Mouse (Mus musculus) liver, postnatal 0 days (tissue): ENCODE measurements around the gene Zfp442. TPM values are rescaled to one million over a fixed set of nuclear protein-coding genes. Genes with fewer than 3 reads are reported as not detected.
A peak's percentile ranks its signal among the peaks of the same experiment; 100 is the strongest.
"Not testable (repeated sequence)": the region's sequence is repeated elsewhere in the genome, so short reads cannot be mapped to it uniquely, and the experiment has no call there.

Experiments
- ATAC-seq: fragments of 200-750 bp; cut with Nextera tagmentation; 2 replicates; pipeline ENCODE4 v1.8.0; 2017; ENCODE audit warnings: mild to moderate bottlenecking, moderate library complexity
- DNase-seq: peaks from one replicate; pipeline ENCODE4 v3.0.0-alpha.2; 2016
- H3K27ac ChIP-seq: fragments of 300-500 bp; sonication (generic); 2 replicates; pipeline ENCODE4 v1.5.1; 2014; ENCODE audit warnings: antibody characterized with exemption, moderate library complexity, mild to moderate bottlenecking, low read depth
- H3K27me3 ChIP-seq: fragments of 300-500 bp; sonication (generic); 2 replicates; pipeline ENCODE4 v1.6.1; 2014; ENCODE audit warnings: low read length, control low read depth, mixed read lengths; ENCODE audit not compliant: insufficient read depth
- H3K36me3 ChIP-seq: fragments of 300-500 bp; sonication (generic); replicated peaks from 2 replicates; pipeline ENCODE4 v1.6.1; 2014; ENCODE audit warnings: mild to moderate bottlenecking, control low read depth, low read length, moderate library complexity, mixed read lengths; ENCODE audit not compliant: insufficient read depth
- H3K4me1 ChIP-seq: fragments of 300-500 bp; sonication (generic); 2 replicates; pipeline ENCODE4 v1.6.1; 2014; ENCODE audit warnings: antibody characterized with exemption, mild to moderate bottlenecking, control low read depth; ENCODE audit not compliant: insufficient read depth
- H3K4me2 ChIP-seq: fragments of 300-500 bp; sonication (generic); 2 replicates; pipeline ENCODE4 v1.6.1; 2014; ENCODE audit warnings: low read depth, mild to moderate bottlenecking, low read length, moderate library complexity, mixed read lengths
- H3K4me3 ChIP-seq: fragments of 300-500 bp; sonication (generic); 2 replicates; pipeline ENCODE4 v1.5.1; 2014; ENCODE audit warnings: low read depth, low read length
- H3K9ac ChIP-seq: fragments of 300-500 bp; sonication (generic); replicated peaks from 2 replicates; pipeline ENCODE4 v1.6.1; 2014; ENCODE audit warnings: mild to moderate bottlenecking, moderate library complexity
- H3K9me3 ChIP-seq: fragments of 300-500 bp; sonication (generic); 2 replicates; pipeline ENCODE4 v1.6.1; 2016; ENCODE audit warnings: mild to moderate bottlenecking, control low read depth, low read length, mixed read lengths
- CTCF ChIP-seq: sonication (generic); IDR thresholded peaks from 2 replicates; pipeline ENCODE4 v1.5.1; 2016; ENCODE audit warnings: antibody characterized with exemption, low read depth
- EP300 ChIP-seq: IDR thresholded peaks from 2 replicates; pipeline ENCODE4 v1.6.1; 2016; ENCODE audit warnings: antibody characterized with exemption, low read depth, mild to moderate bottlenecking
- WGBS: fragments of 180-500 bp; shearing (Covaris S2); extraction: QIAGEN DNeasy Blood & Tissue Kit; methylation state at CpG from one replicate; pipeline ENCODE4 v1.1.7; 2014; ENCODE audit not compliant: insufficient replicate concordance; 5-methylcytosine and 5-hydroxymethylcytosine counted together
- polyA plus RNA-seq: library from polyadenylated mRNA; unstranded; fragments of >200 nt; fragmentation: Nextera tagmentation; extraction: Ambion mirVana; gene quantifications from 2 replicates; pipeline ENCODE4 v1.2.1, GENCODE M21; 2015

Zfp442 gene
- polyA plus RNA-seq, 1 experiment from 2014 or later = 0.62 TPM

DNA sequence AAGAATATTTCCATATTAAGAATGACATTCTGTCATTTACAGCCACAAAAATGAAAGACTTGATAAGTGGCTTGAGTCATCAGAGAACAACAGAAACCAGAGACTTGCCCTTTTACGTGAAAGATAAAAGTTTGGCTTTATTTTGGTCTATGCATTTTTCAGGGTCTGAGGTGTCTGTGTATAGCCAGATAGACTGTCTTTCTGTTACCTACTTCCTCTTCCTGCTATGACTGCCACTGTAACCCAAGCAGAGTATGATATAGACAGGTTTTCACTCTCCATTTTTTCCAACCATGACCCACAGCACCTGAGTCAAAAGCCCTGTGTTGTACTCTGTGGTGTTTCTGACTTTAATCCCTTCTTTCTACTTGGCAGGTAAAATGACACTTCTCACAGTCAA lies 61.1 kb downstream of the Zfp442 start:
- no peak for ATAC-seq
- no peaks in the 10 kb centered on the region for H3K27me3 ChIP-seq
- H3K4me3 ChIP-seq = no peak overlapping the region
- TF ChIP-seq EP300 (no peak), CTCF (no peak)
- H3K27ac ChIP-seq = no peak overlapping the region
- H3K4me2 ChIP-seq = no peak overlapping the region
- H3K36me3 ChIP-seq = no peaks in the 10 kb centered on the region
- DNase-seq = no peak
- 65% methylated on average over 1 of the region's 1 CpGs for WGBS
- H3K9ac ChIP-seq = no peak overlapping the region
- no peaks in the 10 kb centered on the region for H3K4me1 ChIP-seq
- H3K9me3 ChIP-seq = no peaks in the 10 kb centered on the region

DNA sequence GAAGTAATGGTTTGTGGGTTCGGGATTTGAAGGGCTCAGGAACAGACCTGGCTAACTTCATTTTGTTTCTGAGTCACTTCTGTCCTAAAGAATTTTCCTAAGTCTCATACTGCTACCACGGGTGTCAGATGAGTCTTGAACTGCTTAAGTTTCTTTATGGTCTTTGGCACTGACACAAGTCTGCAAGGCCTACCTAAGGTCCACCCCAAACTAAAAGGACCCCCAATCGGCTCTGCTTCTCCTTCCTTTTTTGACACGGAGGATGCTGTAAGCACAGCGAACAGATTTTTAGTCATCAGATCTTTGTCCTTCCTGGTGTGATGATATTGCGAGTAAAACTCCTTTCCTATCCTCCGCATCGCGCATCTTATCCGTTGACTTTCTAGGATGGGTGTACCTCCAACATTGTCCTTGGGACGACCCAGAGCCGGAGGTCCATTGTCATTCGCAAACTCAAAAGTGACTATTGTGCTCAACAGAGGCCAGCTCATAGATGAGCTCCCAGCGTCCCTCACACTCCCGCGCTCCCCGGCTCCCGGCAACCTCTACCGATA lies 65.7 kb downstream of the Zfp442 start:
- H3K9ac ChIP-seq, H3K4me2 ChIP-seq, H3K27me3 ChIP-seq, H3K36me3 ChIP-seq, H3K4me1 ChIP-seq, H3K27ac ChIP-seq, ATAC-seq, H3K4me3 ChIP-seq, H3K9me3 ChIP-seq, DNase-seq: not testable (repeated sequence)
- WGBS = 85% methylated on average over 16 of the region's 19 CpGs

DNA sequence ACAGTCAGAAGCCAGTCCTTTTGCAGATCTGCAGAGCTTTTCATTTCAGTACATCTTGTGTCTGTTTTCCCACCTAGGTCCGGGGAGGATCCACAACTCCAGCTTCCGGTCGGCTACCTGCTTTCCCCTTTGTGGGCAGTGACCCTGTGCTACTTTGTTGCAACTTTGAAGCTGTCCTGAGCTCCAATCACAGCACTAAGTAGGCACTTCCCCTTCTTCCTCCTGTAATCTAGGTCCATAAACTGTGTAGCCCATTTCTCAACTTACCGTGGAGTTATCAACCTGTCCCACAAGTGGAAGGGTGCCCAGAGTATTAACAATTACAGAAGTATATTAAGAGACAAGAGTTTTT lies 88.4 kb downstream of the Zfp442 start:
- Histone ChIP-seq H3K36me3 (no peaks in the 10 kb centered on the region), H3K4me3 (peak overlapping the region; percentile 64), H3K4me1 (no peaks in the 10 kb centered on the region), H3K27ac (peak overlapping the region; percentile 81), H3K27me3 (no peaks in the 10 kb centered on the region), H3K9me3 (no peaks in the 10 kb centered on the region), H3K4me2 (peak overlapping the region; percentile 67), H3K9ac (peak overlapping the region; percentile 70)
- WGBS = 4% methylated on average over 4 of the region's 4 CpGs
- TF ChIP-seq CTCF = no peak
- TF ChIP-seq EP300 = no peak
- DNase-seq (no peak), ATAC-seq (peak; percentile 78)

DNA sequence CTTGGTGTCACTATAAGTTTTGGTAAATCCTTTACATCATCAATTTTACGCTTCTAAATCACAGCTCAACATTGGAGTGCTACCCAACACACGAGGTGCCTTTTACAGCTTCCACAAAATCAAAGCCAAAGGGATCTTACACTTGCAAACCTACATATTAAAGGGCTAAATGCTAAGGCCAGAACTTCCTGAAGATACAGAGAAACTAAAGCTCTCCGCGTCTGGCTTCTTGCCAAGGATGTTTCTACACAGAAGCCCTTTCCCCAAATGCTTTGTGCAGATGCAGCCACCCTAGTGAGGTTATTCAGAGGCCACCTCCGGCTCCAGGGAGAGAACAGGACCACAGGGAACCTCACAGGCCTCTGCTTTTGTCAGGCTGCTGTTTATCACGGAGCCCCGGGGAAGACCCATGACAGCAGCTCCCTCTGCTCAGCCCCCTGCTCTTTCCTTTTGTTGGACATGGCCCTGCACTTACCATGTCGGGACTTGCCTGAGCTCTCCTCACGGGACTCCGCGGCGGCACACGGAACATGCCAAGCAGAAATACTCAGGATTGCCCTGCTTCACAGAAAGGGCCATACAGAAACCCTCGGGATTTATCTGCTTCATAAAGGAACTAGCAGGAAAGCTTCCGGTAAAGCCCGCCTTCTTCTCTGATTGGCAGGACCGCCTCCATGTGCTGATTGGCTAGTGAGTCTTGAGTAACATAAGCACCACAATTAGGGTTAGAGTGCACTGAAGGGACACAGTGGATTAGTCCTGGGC lies 89.0 kb downstream of the Zfp442 start, which contains the start of gene 3300002I08Rik:
Gene 3300002I08Rik (minus strand): TSS at position 653 of the 765 bp plus-strand sequence.
- not testable (repeated sequence) for H3K27me3 ChIP-seq, H3K4me1 ChIP-seq, H3K9me3 ChIP-seq, H3K36me3 ChIP-seq
- peak within 1 kb of the TSS; percentile 70 for H3K9ac ChIP-seq
- H3K4me2 ChIP-seq = peak within 1 kb of the TSS; percentile 67
- DNase-seq (peak; percentile 76), ATAC-seq (peak; percentile 98)
- peak within 1 kb of the TSS; percentile 64 for H3K4me3 ChIP-seq
- 0 out of 2 replicates have a peak, but pooled peaks have one; percentile 15 for TF ChIP-seq EP300
- H3K27ac ChIP-seq = peak within 1 kb of the TSS; percentile 81
- WGBS = 3% methylated on average over 16 of the region's 17 CpGs

Other genes with a start within 250 kb of the Zfp442 start
- gene Zfp937, start 233.4 kb downstream of the Zfp442 start, polyA plus RNA-seq = 0.72 and 1.0 TPM in 2 replicates
- gene Gm21994, start 195.9 kb downstream of the Zfp442 start, polyA plus RNA-seq = 0.65 and 0.68 TPM in 2 replicates
- not detected in 2 replicates for gene Gm14124, start 194.0 kb downstream of the Zfp442 start, polyA plus RNA-seq
- 0.62 TPM in 1 of 2 replicates, not detected in the other for gene Gm10130, start 127.8 kb downstream of the Zfp442 start, polyA plus RNA-seq
- gene 3300002I08Rik, start 88.7 kb downstream of the Zfp442 start, polyA plus RNA-seq = 0.79 and 1.2 TPM in 2 replicates
- 0.04 TPM in 1 of 2 replicates, not detected in the other for gene Zfp345, start 33.6 kb upstream of the Zfp442 start, polyA plus RNA-seq
- gene Cst7, start 118.9 kb upstream of the Zfp442 start, polyA plus RNA-seq = 7.5 and 8.2 TPM in 2 replicates
- gene Apmap, start 157.1 kb upstream of the Zfp442 start, polyA plus RNA-seq = 38.4 and 46.0 TPM in 2 replicates
- gene Acss1, start 217.0 kb upstream of the Zfp442 start, polyA plus RNA-seq = 15.7 and 16.7 TPM in 2 replicates
- gene Vsx1, start 237.9 kb upstream of the Zfp442 start, polyA plus RNA-seq = not detected in 2 replicates